Mouse (Mus musculus): Measurements from ENCODE around the gene Parg.

DNA sequence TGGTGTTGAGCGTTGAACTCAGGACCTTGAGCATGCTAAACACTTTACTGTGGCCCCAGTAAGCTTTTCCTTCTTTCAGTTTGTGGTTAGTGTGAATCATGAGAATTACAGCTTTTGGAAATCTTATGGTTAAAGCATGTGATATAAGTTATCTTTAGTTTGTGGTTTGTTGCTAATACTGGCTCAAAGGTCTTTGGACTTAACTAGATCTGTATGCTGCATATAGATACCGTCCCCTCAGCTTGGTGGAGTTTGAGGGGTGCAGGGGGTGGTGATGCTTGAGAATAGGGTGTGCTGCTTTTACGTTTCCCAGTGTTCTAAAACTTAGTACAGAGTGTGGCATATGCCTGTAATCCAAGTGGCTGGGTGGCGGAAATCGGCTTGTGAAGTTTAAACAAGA is 34.4 kb upstream of the Parg start:
- TF ChIP-seq POLR2A (IDR thresholded peaks at IDR 0.05; ENCODE audit: low read depth, low read length) (no peak), RAD21 (IDR thresholded peaks at IDR 0.05; ENCODE audit: low read depth, low read length) (no peak), USF1 (IDR thresholded peaks at IDR 0.05; ENCODE audit: low read depth, low read length) (no peak), UBTF (IDR thresholded peaks at IDR 0.05; ENCODE audit: low read depth, low read length) (no peak), MYC (IDR thresholded peaks at IDR 0.05; ENCODE audit: low read depth, low read length) (no peak), EP300 (IDR thresholded peaks at IDR 0.05; ENCODE audit: low read length) (no peak), SIN3A (IDR thresholded peaks at IDR 0.05; ENCODE audit: low read length) (no peak), ZNF384 (IDR thresholded peaks at IDR 0.05; ENCODE audit: low read depth, low read length) (no peak), CTCF (conservative IDR thresholded peaks at IDR 0.05 in 1 of 2, IDR thresholded peaks at IDR 0.05 in 1 of 2; ENCODE audit: low read depth in 2 of 2, low read length in 2 of 2) (no peak), USF2 (conservative IDR thresholded peaks at IDR 0.05; ENCODE audit: low read depth, low read length) (no peak), RCOR1 (conservative IDR thresholded peaks at IDR 0.05; ENCODE audit: low read depth, low read length) (no peak), POLR2AphosphoS2 (IDR thresholded peaks at IDR 0.05; ENCODE audit: low read depth, low read length) (no peak)
